Mouse (Mus musculus) brain, embryonic 14.5 days (tissue): Measurements from ENCODE around the gene Pmis2.

ENCODE experiments used
- CTCF ChIP-seq: fragments of 200-500 bp; IDR thresholded peaks from 2 replicates; pipeline ENCODE4 v1.5.1; 2012; ENCODE audit warnings: inconsistent platforms, mild to moderate bottlenecking, moderate library complexity, borderline replicate concordance; ENCODE audit not compliant: insufficient read depth, insufficient read length; ENCODE audit errors: extremely low read depth
- POLR2A ChIP-seq: fragments of 200-500 bp; IDR thresholded peaks from 2 replicates; pipeline ENCODE4 v1.6.1; 2012; ENCODE audit warnings: mild to moderate bottlenecking, inconsistent platforms, borderline replicate concordance; ENCODE audit not compliant: poor library complexity, insufficient read depth, insufficient read length, severe bottlenecking; ENCODE audit errors: extremely low read depth

GRCm38 (mm10) chr7:30639083-30639482, 32.3 kb downstream of the Pmis2 start:
- TF ChIP-seq CTCF (no peak), POLR2A (no peak)
